Mouse (Mus musculus): ENCODE results near the gene Mfsd4b3. TPM values are rescaled to one million over a fixed set of nuclear protein-coding genes. Genes with fewer than 3 reads are reported as not detected.
"Not testable (repeated sequence)": the region's sequence is repeated elsewhere in the genome, so short reads cannot be mapped to it uniquely, and the experiment has no call there.

Gene Mfsd4b3
- total and polyA plus RNA-seq, 3 experiments, result not detected

GRCm38 (mm10) chr10:39949377-39949954 lies 10.5 kb downstream of the Mfsd4b3 start:
- dilution Hi-C loops (cut with MboI; ENCODE audit: extremely low pct_ligation_motif_present, extremely low pct_unique_long_range_greater_than_20kb, low sequenced_read_pairs), result no loop called here

GRCm38 (mm10) chr10:39947195-39947594 lies 12.8 kb downstream of the Mfsd4b3 start:
- H3K4me1 ChIP-seq (ENCODE audit: control insufficient read depth in 1 of 2, insufficient read depth in 2 of 2); H3K9ac ChIP-seq (ENCODE audit: insufficient read depth, low read depth); DNase-seq (ENCODE audit: extremely low read depth); H3K27ac ChIP-seq (ENCODE audit: insufficient read depth, low read depth); H3K27me3 ChIP-seq (replicated peaks); H3K9me3 ChIP-seq (replicated peaks; ENCODE audit: low read length); in situ Hi-C loops (cut with MboI; ENCODE audit: low pct_ligation_motif_present, low pct_unique_long_range_greater_than_20kb, low sequenced_read_pairs); dilution Hi-C loops (cut with MboI; ENCODE audit: extremely low pct_ligation_motif_present, extremely low pct_unique_long_range_greater_than_20kb, low sequenced_read_pairs); H3K4me2 ChIP-seq (ENCODE audit: insufficient read depth, low read depth, poor library complexity, severe bottlenecking); H3K79me2 ChIP-seq (replicated peaks; ENCODE audit: control insufficient read depth, extremely low read depth, insufficient read depth, poor library complexity, severe bottlenecking); H3K36me3 ChIP-seq (replicated peaks in 1 of 2; ENCODE audit: control insufficient read depth in 1 of 2, insufficient read depth in 1 of 2, low read length in 1 of 2); H3K4me3 ChIP-seq (replicated peaks in 1 of 3; ENCODE audit: low read depth in 2 of 3, low read length in 2 of 3, poor library complexity in 1 of 3): not testable (repeated sequence)

More at GRCm38 (mm10) chr10:39949377-39949954, 10.5 kb downstream of the Mfsd4b3 start:
- DNase-seq (ENCODE audit: extremely low read depth), result no peak
- TF ChIP-seq MEF2A (IDR thresholded peaks at IDR 0.05; ENCODE audit: borderline replicate concordance, low read depth, low read length), result no peak
- TF ChIP-seq PAX5 (IDR thresholded peaks at IDR 0.05; ENCODE audit: low read length), result no peak
- no peak for TF ChIP-seq ZKSCAN1 (IDR thresholded peaks at IDR 0.05; ENCODE audit: borderline replicate concordance, low read depth, low read length)
- H3K36me3 ChIP-seq (replicated peaks in 1 of 2; ENCODE audit: control insufficient read depth in 1 of 2, insufficient read depth in 1 of 2, low read length in 1 of 2), result no peaks in the 10 kb centered on the region
- no peaks in the 10 kb centered on the region for H3K79me2 ChIP-seq (replicated peaks; ENCODE audit: control insufficient read depth, extremely low read depth, insufficient read depth, poor library complexity, severe bottlenecking)
- in situ Hi-C loops (cut with MboI; ENCODE audit: low pct_ligation_motif_present, low pct_unique_long_range_greater_than_20kb, low sequenced_read_pairs), result no loop called here
- H3K4me1 ChIP-seq (ENCODE audit: control insufficient read depth in 1 of 2, insufficient read depth in 2 of 2), result peaks cover 0 to 7% of the 10 kb centered on the region in 2 experiments; a peak in 1 of 4 replicates
- no peak overlapping the region for H3K4me3 ChIP-seq (replicated peaks in 1 of 3; ENCODE audit: low read depth in 2 of 3, low read length in 2 of 3, poor library complexity in 1 of 3)
- no peak overlapping the region for H3K27ac ChIP-seq (ENCODE audit: insufficient read depth, low read depth)
- no peaks in the 10 kb centered on the region for H3K27me3 ChIP-seq (replicated peaks)
- H3K4me2 ChIP-seq (ENCODE audit: insufficient read depth, low read depth, poor library complexity, severe bottlenecking), result no peak overlapping the region
- no peaks in the 10 kb centered on the region for H3K9me3 ChIP-seq (replicated peaks; ENCODE audit: low read length)
- H3K9ac ChIP-seq (ENCODE audit: insufficient read depth, low read depth), result no peak overlapping the region

GRCm38 (mm10) chr10:39936553-39936952 lies 23.4 kb downstream of the Mfsd4b3 start:
- Histone ChIP-seq H3K9me3 (replicated peaks; ENCODE audit: low read length) (no peaks in the 10 kb centered on the region), H3K4me3 (replicated peaks in 1 of 3; ENCODE audit: low read depth in 2 of 3, low read length in 2 of 3, poor library complexity in 1 of 3) (no peak overlapping the region), H3K4me2 (ENCODE audit: insufficient read depth, low read depth, poor library complexity, severe bottlenecking) (no peak overlapping the region), H3K9ac (ENCODE audit: insufficient read depth, low read depth) (no peak overlapping the region), H3K27me3 (replicated peaks) (no peaks in the 10 kb centered on the region), H3K4me1 (ENCODE audit: control insufficient read depth in 1 of 2, insufficient read depth in 2 of 2) (peaks cover 8 to 20% of the 10 kb centered on the region in 2 experiments), H3K27ac (ENCODE audit: insufficient read depth, low read depth) (no peak overlapping the region), H3K36me3 (replicated peaks in 1 of 2; ENCODE audit: control insufficient read depth in 1 of 2, insufficient read depth in 1 of 2, low read length in 1 of 2) (no peaks in the 10 kb centered on the region), H3K79me2 (replicated peaks; ENCODE audit: control insufficient read depth, extremely low read depth, insufficient read depth, poor library complexity, severe bottlenecking) (no peaks in the 10 kb centered on the region)
- no peak for TF ChIP-seq NELFE (IDR thresholded peaks at IDR 0.05; ENCODE audit: low read depth, low read length)
- no peak for TF ChIP-seq IRF4 (IDR thresholded peaks at IDR 0.05; ENCODE audit: low read depth, low read length)
- TF ChIP-seq CTCF (conservative IDR thresholded peaks at IDR 0.05 in 1 of 2, IDR thresholded peaks at IDR 0.05 in 1 of 2; ENCODE audit: low read depth in 2 of 2, low read length in 2 of 2), result no peak
- no peak for TF ChIP-seq KAT2A (IDR thresholded peaks at IDR 0.05; ENCODE audit: insufficient replicate concordance, low read length)
- TF ChIP-seq CHD2 (IDR thresholded peaks at IDR 0.05; ENCODE audit: low read length), result no peak
- TF ChIP-seq PAX5 (IDR thresholded peaks at IDR 0.05; ENCODE audit: low read length), result no peak
- no peak for TF ChIP-seq RAD21 (IDR thresholded peaks at IDR 0.05; ENCODE audit: low read depth, low read length)
- no peak for TF ChIP-seq MAFK (IDR thresholded peaks at IDR 0.05; ENCODE audit: insufficient replicate concordance, low read length)
- no peak for TF ChIP-seq E2F4 (IDR thresholded peaks at IDR 0.05; ENCODE audit: insufficient replicate concordance, low read depth, low read length)
- no peak for TF ChIP-seq USF2 (conservative IDR thresholded peaks at IDR 0.05; ENCODE audit: low read depth, low read length)
- TF ChIP-seq ELF1 (IDR thresholded peaks at IDR 0.05; ENCODE audit: low read depth, low read length), result no peak
- TF ChIP-seq MAZ (IDR thresholded peaks at IDR 0.05; ENCODE audit: low read depth, low read length), result no peak
- no peak for TF ChIP-seq RCOR1 (conservative IDR thresholded peaks at IDR 0.05; ENCODE audit: low read depth, low read length)
- no peak for TF ChIP-seq MYC (IDR thresholded peaks at IDR 0.05; ENCODE audit: low read depth, low read length)
- dilution Hi-C loops (cut with MboI; ENCODE audit: extremely low pct_ligation_motif_present, extremely low pct_unique_long_range_greater_than_20kb, low sequenced_read_pairs) (no loop called here), in situ Hi-C loops (cut with MboI; ENCODE audit: low pct_ligation_motif_present, low pct_unique_long_range_greater_than_20kb, low sequenced_read_pairs) (no loop called here)
- DNase-seq (ENCODE audit: extremely low read depth), result no peak

All from CH12.LX (cell line).